Mouse (Mus musculus): ENCODE results near the gene Tes.

GRCm38 (mm10) chr6:17079826-17080225 lies 14.9 kb downstream of the Tes start:
- TF ChIP-seq CTCF (IDR thresholded peaks at IDR 0.05; ENCODE audit: control insufficient read depth, insufficient read depth, low read length) (no peak), POLR2A (IDR thresholded peaks at IDR 0.05; ENCODE audit: borderline replicate concordance, control insufficient read depth, low read depth, low read length) (no peak)

Measured in bone marrow, adult 2 months (tissue).